Mouse (Mus musculus) thymus, postnatal 25 days (tissue): ENCODE measurements around the gene Lcn2.
"Not testable (repeated sequence)": the region's sequence is repeated elsewhere in the genome, so short reads cannot be mapped to it uniquely, and the experiment has no call there.

Source experiments
- DNase-seq: peaks from one replicate; pipeline ENCODE4 v3.0.0; 2022

The Lcn2 gene

GRCm38 (mm10) chr2:32363376-32364106 is 24.5 kb downstream of the Lcn2 start:
- no peak for DNase-seq

DNA sequence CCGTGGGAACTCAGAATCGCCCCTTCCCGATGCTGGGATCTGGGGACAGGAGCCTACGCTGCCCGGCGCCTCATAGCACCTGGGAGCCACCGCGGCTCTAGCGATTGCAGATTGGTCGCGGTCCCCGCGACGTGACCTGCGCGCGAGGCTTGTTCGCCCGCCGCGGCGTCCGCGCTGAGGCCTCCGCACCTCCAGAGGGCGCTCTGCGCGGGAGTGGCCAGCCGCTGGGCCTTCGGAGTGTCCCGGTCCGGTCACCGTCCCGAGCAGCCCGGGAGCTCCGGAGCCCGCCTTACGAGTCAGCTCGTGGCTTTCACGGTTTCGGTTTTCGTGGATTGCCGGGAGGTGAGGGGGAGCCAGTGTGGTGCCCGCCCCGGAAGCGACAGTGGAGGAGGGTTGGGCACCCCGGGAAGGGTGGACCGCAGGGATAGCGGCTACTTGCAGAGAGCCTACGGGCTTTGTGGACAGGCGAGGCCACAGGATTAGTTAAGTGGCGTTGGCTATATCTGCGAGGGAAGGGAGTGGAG is 25.2 kb downstream of the Lcn2 start:
- peak; percentile 88 for DNase-seq

- not testable (repeated sequence) for DNase-seq
Observed at GRCm38 (mm10) chr2:32362274-32362673, 25.8 kb downstream of the Lcn2 start.

GRCm38 (mm10) chr2:32361437-32361836 is 26.6 kb downstream of the Lcn2 start:
- peak; percentile 61 for DNase-seq

DNA sequence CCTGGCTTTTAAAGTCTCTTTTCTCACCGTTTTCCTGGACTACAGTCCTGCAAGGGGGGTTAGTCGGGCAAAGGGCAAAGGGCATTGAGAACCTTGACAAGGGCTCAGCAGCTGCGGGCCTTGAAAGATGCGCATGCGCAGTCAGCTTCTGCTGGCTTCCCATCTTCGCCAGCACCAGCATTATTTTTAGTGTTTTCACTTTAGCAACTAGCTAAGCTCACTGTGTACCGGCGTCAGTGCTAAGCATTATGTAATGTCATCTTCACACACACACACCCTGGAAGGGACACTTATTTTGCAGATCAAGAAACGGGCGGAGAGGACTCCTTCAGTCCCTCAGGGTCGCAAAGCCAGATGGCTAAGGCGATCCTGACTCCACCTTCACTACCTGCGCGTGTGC is 27.3 kb downstream of the Lcn2 start:
- DNase-seq, result peak; percentile 59

DNA sequence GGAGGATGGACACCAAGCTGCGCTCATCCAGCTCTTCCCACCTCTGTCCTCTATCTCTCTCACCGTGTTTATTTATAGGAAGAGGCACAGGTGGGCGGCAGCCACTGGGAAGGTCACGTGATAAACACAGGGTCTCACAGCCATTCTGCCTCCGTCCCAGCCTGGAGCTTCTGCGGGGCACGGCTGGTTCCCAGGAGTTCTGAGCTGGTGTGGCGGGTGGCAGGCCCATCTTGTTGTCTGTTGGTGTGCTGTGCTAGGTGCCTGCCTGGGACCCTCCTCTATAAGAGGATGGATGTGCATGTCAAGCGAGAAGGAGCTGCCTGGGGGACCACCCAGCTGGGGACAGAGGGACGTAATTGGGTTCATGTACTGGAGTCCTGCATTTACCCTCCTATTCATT is 29.7 kb downstream of the Lcn2 start:
- no peak for DNase-seq

DNA sequence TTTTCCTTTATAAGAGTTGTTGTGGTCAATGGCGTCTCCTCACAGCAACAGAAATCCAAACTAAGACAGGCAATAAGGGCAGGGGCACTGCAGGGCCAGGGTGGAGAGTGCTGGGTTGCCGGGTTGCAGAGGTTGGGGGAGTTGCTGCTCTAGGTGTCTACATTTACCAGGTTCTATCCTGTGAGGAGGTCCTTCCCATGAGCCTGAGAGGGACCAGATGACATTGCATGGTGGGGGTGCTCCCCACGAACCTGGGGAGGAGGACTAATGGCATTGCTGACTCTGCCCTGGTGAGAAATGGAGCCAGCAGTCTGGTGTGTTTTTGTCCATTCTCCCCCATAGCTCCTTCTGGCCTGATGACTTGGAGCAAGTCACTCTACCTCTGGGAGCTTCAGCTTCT is 30.3 kb downstream of the Lcn2 start:
- DNase-seq, result no peak

DNA sequence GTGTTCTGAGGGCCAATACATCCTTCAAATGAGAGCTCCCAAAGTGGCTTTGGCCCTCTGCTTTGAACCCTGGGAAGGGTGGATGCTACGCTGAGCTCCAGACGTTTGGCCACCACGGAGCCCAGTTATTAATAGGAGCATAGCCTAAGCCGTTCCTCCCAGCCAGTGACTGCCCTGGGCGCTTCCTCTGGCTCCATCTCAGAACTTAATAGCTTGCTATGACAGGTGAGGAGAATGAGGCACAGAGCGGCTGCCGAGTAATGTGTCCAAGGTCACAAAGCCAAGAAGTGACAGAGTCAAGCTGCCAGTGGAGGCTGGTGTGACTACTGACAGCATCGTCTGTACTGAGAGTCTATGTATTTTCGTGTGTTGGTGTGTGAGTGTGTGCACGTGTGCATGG is 31.8 kb downstream of the Lcn2 start:
- DNase-seq, result no peak

DNA sequence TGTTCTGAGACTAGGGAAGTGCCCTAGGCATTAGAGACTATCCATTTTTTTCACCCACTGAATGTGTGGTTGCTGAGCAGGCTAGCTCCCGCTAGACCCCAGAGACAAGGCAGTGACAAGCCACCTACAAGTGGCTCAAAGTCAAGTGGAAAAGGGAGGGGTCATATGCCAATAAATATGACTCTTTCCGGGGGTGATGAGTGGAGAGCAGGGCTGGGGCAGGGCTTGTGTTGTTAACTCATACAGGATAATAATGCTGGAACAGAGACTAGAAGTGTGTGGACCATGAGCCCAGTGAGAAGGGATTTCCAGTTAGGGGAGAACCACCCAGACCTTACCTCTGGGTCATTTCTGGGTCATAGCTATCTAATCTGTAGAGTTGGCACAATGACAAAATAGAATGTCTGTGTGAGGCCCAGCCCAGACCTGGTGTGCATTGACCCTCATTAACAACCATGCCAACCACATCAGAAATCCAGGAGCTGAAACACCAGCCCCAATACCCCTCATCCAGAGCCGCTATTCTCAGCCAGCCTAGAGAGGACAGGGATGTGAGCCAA is 33.6 kb downstream of the Lcn2 start:
- no peak for DNase-seq

- DNase-seq, result no peak
Observed at GRCm38 (mm10) chr2:32353836-32354235, 34.2 kb downstream of the Lcn2 start.

DNA sequence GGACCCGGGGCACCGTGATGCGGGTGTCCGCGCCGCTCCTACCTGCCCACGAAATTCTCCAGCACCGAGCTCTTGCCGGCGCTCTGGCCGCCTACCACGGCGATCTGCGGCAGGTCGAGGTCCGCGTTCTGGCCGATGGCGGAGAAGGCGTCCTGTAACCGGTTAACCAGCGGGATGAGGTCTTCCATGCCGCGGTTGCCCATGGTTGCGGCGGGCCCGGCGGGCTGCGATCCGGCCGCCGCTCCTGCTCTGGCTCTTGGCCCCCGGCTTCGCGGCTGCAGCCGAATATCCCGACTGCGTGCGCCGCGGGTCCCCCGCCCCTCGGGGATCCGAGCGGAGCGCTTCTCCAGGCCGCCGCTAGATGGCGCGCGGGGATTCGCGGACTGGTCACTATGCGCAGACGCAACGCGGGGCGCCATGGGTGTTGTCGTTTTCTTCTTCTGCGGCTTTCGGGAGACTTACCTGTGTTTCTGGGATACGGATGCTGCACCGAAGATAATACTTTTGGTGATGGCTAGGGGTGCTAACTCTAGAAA is 35.0 kb downstream of the Lcn2 start, which contains the start of gene Dnm1:
TSS of gene Dnm1 (minus strand) at position 332 of the 536 bp plus-strand sequence.
- DNase-seq, result peak; percentile 88

DNA sequence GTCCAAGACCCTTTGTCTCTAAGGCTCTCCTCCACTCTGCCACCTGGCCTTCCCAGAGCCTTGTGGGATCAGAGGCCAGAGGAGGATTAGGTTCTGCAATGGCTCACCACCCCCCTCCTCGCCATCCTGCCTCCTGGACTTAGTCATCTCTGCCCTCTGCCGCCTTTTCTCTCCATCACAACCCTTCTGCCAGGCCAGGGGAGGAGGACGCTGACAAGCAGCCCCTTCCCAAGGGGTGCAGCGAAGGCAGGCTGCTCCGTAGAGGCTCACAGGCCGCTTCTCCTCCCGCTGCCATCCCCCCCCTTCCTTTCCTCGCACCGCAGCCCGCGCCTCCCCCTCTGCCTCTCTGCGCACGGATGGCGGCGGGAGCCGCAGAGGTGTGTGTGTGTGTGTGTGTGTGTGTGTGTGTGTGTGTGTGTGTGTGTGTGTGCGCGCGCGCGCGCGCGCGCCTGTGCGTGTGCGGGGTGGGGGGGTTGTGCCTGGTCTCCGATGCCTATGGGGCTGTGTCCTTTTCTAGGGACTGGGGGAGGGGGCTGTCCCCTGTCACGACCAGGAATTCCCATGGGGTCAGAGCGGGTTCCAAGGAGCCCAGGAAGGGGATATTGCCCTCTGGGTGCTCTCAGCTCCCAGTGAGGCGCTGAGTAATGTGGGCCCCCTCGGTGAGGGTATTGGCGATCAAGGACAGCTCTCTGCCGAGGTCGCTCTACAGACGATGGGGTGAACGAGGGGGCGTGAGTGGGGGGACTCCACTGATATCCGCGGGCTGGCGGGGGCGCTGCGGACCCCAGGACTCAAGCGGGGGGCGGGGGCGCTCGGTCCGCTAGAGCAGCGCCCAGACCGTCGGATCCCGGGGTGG is 35.7 kb downstream of the Lcn2 start, which contains the start of gene Ciz1:
TSS of gene Ciz1 (plus strand) at position 177 of the 856 bp plus-strand sequence.
- peak; percentile 41 for DNase-seq

GRCm38 (mm10) chr2:32351471-32351961 is 36.5 kb downstream of the Lcn2 start:
- no peak for DNase-seq

GRCm38 (mm10) chr2:32350471-32351051 is 37.5 kb downstream of the Lcn2 start:
- DNase-seq, result no peak

GRCm38 (mm10) chr2:32349625-32350255 is 38.3 kb downstream of the Lcn2 start:
- DNase-seq, result no peak

DNA sequence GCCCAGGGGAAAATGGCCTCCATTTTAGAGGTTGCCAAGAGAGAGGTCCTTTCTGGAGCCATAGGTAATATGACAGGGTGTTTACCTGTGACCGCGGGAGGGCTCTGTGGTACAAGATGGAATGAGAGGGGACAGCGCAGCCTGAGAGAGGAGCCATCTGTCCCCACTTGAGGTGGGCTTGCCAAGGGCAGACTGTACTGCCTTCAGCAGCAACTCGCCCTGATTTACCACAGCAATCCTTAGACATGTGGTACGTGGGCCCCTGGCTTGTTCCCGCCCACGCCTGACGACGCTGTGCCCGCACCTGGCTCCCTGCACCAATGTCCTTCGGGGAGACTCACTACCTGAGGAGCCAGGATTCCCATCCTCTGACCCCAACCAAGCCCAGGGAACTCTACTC is 39.7 kb downstream of the Lcn2 start:
- DNase-seq, result no peak

- DNase-seq, result no peak
Observed at GRCm38 (mm10) chr2:32347019-32347418, 41.0 kb downstream of the Lcn2 start.

- DNase-seq, result no peak
Observed at GRCm38 (mm10) chr2:32344598-32345321, 43.3 kb downstream of the Lcn2 start.

DNA sequence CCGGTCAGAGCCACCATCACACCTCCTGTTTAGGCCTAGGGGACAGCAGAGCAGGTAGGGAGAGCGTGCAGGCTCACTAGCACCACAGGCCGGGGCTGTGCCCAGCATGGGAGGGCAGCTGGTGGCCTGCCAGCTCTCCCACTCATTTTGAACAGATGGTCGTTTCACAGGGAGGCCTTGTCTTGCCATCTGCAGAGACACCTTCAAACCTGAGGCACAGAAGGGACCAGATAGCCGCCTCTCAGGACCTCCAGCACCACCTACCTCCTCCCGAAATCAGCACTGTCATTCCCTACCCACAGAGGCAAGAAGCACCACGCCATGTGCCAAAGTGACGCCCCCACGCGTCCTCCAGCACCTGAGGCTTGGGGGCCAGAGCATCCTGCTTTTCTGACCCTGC is 44.0 kb downstream of the Lcn2 start:
- no peak for DNase-seq

- no peak for DNase-seq
Observed at GRCm38 (mm10) chr2:32343351-32343671, 44.7 kb downstream of the Lcn2 start.

GRCm38 (mm10) chr2:32342539-32343350 is 45.3 kb downstream of the Lcn2 start:
- DNase-seq, result no peak
